8 mouse cellular contexts compared by ENCODE assay signal in the genomic region with DNA sequence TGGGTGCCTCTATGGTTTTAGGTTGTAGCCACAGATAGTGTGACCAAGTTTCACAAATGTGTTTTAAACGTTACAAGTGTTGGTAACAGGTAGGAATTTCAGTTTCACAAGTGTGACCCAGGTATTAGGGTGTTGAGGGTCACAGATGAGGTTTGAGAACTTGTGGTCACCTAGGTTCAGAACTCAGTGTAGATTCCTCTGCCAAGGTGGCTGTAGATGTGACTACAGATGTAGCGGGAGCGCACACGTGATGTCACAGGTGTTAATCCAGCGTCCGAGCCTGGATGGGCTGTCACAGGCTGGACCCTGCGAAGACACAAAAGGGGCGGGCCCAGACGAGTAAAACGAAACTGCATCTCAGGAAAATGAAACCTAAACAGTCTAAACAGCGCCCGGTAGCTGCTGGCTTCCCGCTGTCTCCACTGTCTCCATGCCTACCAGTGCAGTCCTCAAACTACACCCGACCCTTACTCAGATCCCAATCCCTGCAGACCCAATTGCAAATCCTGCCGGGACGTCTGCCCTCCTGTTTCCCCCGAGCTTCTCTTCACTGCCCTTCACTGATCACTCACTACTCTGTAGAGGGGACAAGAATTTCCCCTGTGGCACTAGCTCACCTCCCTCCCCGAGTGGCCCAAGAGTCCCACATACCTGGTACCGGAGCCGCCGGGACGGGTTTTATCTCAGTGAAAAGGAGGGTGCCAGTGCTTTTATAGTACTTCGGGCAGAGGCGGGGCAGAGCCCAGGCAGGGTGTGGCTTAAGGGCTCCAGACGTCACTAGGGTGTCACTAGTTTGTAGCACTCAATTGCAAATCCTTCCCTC. TPM values are rescaled to one million over a fixed set of nuclear protein-coding genes. Genes with fewer than 3 reads are reported as not detected.
DNase-seq lines count a peak whose midpoint lies in the region; ATAC-seq lines count a peak whose summit lies in the region.

Irf7 (minus strand) TSS at position 743 of the 823 bp plus-strand sequence.

- ATAC-seq in granulocyte monocyte progenitor cell, adult 5-6 weeks (replicated peaks; ENCODE audit: poor library complexity, severe bottlenecking): peak; percentile 41
- peak; percentile 80 for ATAC-seq in intestine, embryonic 16.5 days
- ATAC-seq in neural tube, embryonic 12.5 days (ENCODE audit: low FRiP score, low read depth): no peak

- no peaks in the 10 kb centered on the region for H3K9me3 ChIP-seq in intestine, embryonic 16.5 days (ENCODE audit: control insufficient read depth, low read length)
- H3K9me3 ChIP-seq in neural tube, embryonic 12.5 days: no peaks in the 10 kb centered on the region

- H3K4me2 ChIP-seq in intestine, embryonic 16.5 days (ENCODE audit: low read depth, low read length): peak within 1 kb of the TSS; percentile 58
- H3K4me2 ChIP-seq in neural tube, embryonic 12.5 days (replicated peaks): peak within 1 kb of the TSS; percentile 61

- H3K9ac ChIP-seq in intestine, embryonic 16.5 days (ENCODE audit: low read depth, low read length): peak within 1 kb of the TSS; percentile 65
- H3K9ac ChIP-seq in neural tube, embryonic 12.5 days: peak within 1 kb of the TSS; percentile 40; the same call in 1 of the 2 replicates

- no peaks in the 10 kb centered on the region for H3K27me3 ChIP-seq in intestine, embryonic 16.5 days (replicated peaks; ENCODE audit: control insufficient read depth, insufficient read depth, low read length)
- H3K27me3 ChIP-seq in neural tube, embryonic 12.5 days (replicated peaks): no peaks in the 10 kb centered on the region

- WGBS in intestine, embryonic 16.5 days: 8% methylated on average over 25 of the region's 25 CpGs
- WGBS in neural tube, embryonic 12.5 days: 12% methylated on average over 25 of the region's 25 CpGs

- DNase-seq in cerebellum, adult 11 months: peak; percentile 27
- no peak for DNase-seq in cerebellum, postnatal 36 days
- peak; percentile 42 for DNase-seq in cerebellum, adult 9-11 months
- DNase-seq in lung, adult 18-20 months: peak; percentile 83 to 88
- peak; percentile 78 for DNase-seq in thymus, postnatal 14 days

- no peak within 1 kb of the TSS for H3K27ac ChIP-seq in intestine, embryonic 16.5 days (ENCODE audit: low read length)
- no peak within 1 kb of the TSS for H3K27ac ChIP-seq in neural tube, embryonic 12.5 days

- peak within 1 kb of the TSS; percentile 57 for H3K4me3 ChIP-seq in intestine, embryonic 16.5 days (ENCODE audit: low read length)
- peak within 1 kb of the TSS; percentile 29; the same call in 1 of the 2 replicates for H3K4me3 ChIP-seq in neural tube, embryonic 12.5 days

- H3K4me1 ChIP-seq in intestine, embryonic 16.5 days (ENCODE audit: control insufficient read depth, insufficient read depth, low read length): peaks cover 12% of the 10 kb centered on the region
- peaks cover 12% of the 10 kb centered on the region for H3K4me1 ChIP-seq in neural tube, embryonic 12.5 days

- H3K36me3 ChIP-seq in intestine, embryonic 16.5 days (ENCODE audit: control insufficient read depth, insufficient read depth, low read length): peaks cover 12% of the 10 kb centered on the region; the same call in 1 of the 2 replicates
- H3K36me3 ChIP-seq in neural tube, embryonic 12.5 days: peaks cover 36% of the 10 kb centered on the region

RNA-seq across cellular contexts. Expression of gene Irf7, which starts in this region (rescaled TPM):
- 0.38 and 1.3 TPM in 2 replicates for total RNA-seq in granulocyte monocyte progenitor cell, adult 5-6 weeks (2014; fragmentation: Nextera tagmentation)
- 2.1 and 2.7 TPM in 2 replicates for total RNA-seq in granulocyte monocyte progenitor cell, adult 5-6 weeks (2017)
- 6.5 and 9.1 TPM in 2 replicates for polyA plus RNA-seq in intestine, embryonic 16.5 days (2015; fragmentation: Nextera tagmentation; extraction: Ambion mirVana)
- 1.0 and 1.7 TPM in 2 replicates for polyA plus RNA-seq in neural tube, embryonic 12.5 days (2016; fragmentation: Nextera tagmentation; extraction: Ambion mirVana)

Comparison
In these comparisons a context has a peak if more than half of its experiments do, and no peak if none do; other contexts are left out.
1. DNase-seq: peak in cerebellum, adult 11 months (single experiment), cerebellum, adult 9-11 months (single experiment), lung, adult 18-20 months (2 of 2) and thymus, postnatal 14 days (single experiment); none in cerebellum, postnatal 36 days (0 of 2).